Mouse (Mus musculus) liver, adult 10 weeks (tissue): ENCODE data around the gene Ptges2. TPM values are rescaled to one million over a fixed set of nuclear protein-coding genes. Genes with fewer than 3 reads are reported as not detected.

Experiments
- polyA plus RNA-seq: library from polyadenylated mRNA; stranded (reverse); fragments of 350-450 nt; fragmentation: Illumina TruSeq; extraction: RNeasy Lipid Tissue Mini Kit (QIAGEN cat#74804); gene quantifications from one replicate; pipeline ENCODE4 v1.2.3, GENCODE M21; 2014; ENCODE audit warnings: low read depth, low replicate concordance

Gene Ptges2
- polyA plus RNA-seq: 2.7 TPM

GRCm38 (mm10) chr2:32395484-32395945 is at the start of gene Ptges2:
Gene Ptges2 (plus strand): TSS chr2:32395896.

GRCm38 (mm10) chr2:32352151-32353006 is 43.3 kb upstream of the Ptges2 start, which contains the start of gene Ciz1:
Gene Ciz1 (plus strand): TSS chr2:32352327.

GRCm38 (mm10) chr2:32353007-32353542 is 42.6 kb upstream of the Ptges2 start, which contains the start of gene Dnm1:
Gene Dnm1 (minus strand): TSS chr2:32353338.

GRCm38 (mm10) chr2:32381775-32382223 is 13.9 kb upstream of the Ptges2 start, which contains the start of gene 1110008P14Rik:
Gene 1110008P14Rik (minus strand): TSS chr2:32381938.

GRCm38 (mm10) chr2:32387706-32388490 is 7.8 kb upstream of the Ptges2 start, which contains the start of gene Lcn2:
Gene Lcn2 (minus strand): TSS chr2:32388252.

GRCm38 (mm10) chr2:32449761-32450754 is 54.4 kb downstream of the Ptges2 start, which contains the start of gene Naif1:
Gene Naif1 (plus strand): TSS chr2:32450457.

GRCm38 (mm10) chr2:32450881-32451844 is 55.5 kb downstream of the Ptges2 start, which contains the start of gene Slc25a25:
Gene Slc25a25 (minus strand): TSS chr2:32451445.

Other genes with a start within 250 kb of the Ptges2 start
- 7.5 TPM for gene Prrc2b, start 244.8 kb upstream of the Ptges2 start, polyA plus RNA-seq
- gene Pomt1, start 159.3 kb upstream of the Ptges2 start, polyA plus RNA-seq: 4.2 TPM
- 8.1 TPM for gene Uck1, start 135.7 kb upstream of the Ptges2 start, polyA plus RNA-seq
- gene Golga2, start 108.5 kb upstream of the Ptges2 start, polyA plus RNA-seq: 6.7 TPM
- 280 TPM for gene Swi5, start 107.8 kb upstream of the Ptges2 start, polyA plus RNA-seq
- gene Ciz1, start 43.6 kb upstream of the Ptges2 start, polyA plus RNA-seq: 5.5 TPM
- gene Dnm1, start 42.6 kb upstream of the Ptges2 start, polyA plus RNA-seq: not detected
- gene 1110008P14Rik, start 14.0 kb upstream of the Ptges2 start, polyA plus RNA-seq: 1.6 TPM
- 10.6 TPM for gene Lcn2, start 7.6 kb upstream of the Ptges2 start, polyA plus RNA-seq
- 0.58 TPM for gene Naif1, start 54.6 kb downstream of the Ptges2 start, polyA plus RNA-seq
- gene Slc25a25, start 55.5 kb downstream of the Ptges2 start, polyA plus RNA-seq: 43.9 TPM
- gene Fam102a, start 139.4 kb downstream of the Ptges2 start, polyA plus RNA-seq: 3.7 TPM
- 3.4 TPM for gene Dpm2, start 175.0 kb downstream of the Ptges2 start, polyA plus RNA-seq
- not detected for gene Pip5kl1, start 178.9 kb downstream of the Ptges2 start, polyA plus RNA-seq
- gene 9430097D07Rik, start 179.8 kb downstream of the Ptges2 start, polyA plus RNA-seq: not detected
- gene St6galnac4, start 191.2 kb downstream of the Ptges2 start, polyA plus RNA-seq: 0.13 TPM
- gene St6galnac6, start 203.8 kb downstream of the Ptges2 start, polyA plus RNA-seq: 9.5 TPM
- not detected for gene Ak1, start 225.9 kb downstream of the Ptges2 start, polyA plus RNA-seq